Mouse (Mus musculus): Measurements from ENCODE around the gene Hdac4.

- TF ChIP-seq CTCF (IDR thresholded peaks at IDR 0.05; ENCODE audit: low read depth) (no peak), EP300 (IDR thresholded peaks at IDR 0.05; ENCODE audit: low read depth) (no peak)
Measured at GRCm38 (mm10) chr1:92034247-92034646, 161.3 kb downstream of the Hdac4 start.

Data from liver, postnatal 0 days (tissue).